Mouse (Mus musculus): Measurements from ENCODE around the gene Wdfy2.
A peak's percentile ranks its signal among the peaks of the same experiment; 100 is the strongest.

- TF ChIP-seq CTCF (IDR thresholded peaks at IDR 0.05; ENCODE audit: low read depth) (peak; percentile 39), EP300 (optimal IDR thresholded peaks at IDR 0.05) (no peak)
Measured at GRCm38 (mm10) chr14:62882061-62882614, 44.7 kb downstream of the Wdfy2 start.
